Mouse (Mus musculus) limb, embryonic 13.5 days (tissue): ENCODE results near the gene Prps1l1. TPM values are rescaled to one million over a fixed set of nuclear protein-coding genes. Genes with fewer than 3 reads are reported as not detected.

ENCODE experiments used
- ATAC-seq: fragments of 200-750 bp; cut with Nextera tagmentation; 2 replicates; pipeline ENCODE4 v1.8.0; 2017; ENCODE audit warnings: low read depth, moderate number of reproducible peaks, moderate TSS enrichment; ENCODE audit not compliant: low FRiP score
- H3K27ac ChIP-seq: fragments of 300-500 bp; sonication (generic); 2 replicates; pipeline ENCODE4 v1.5.1; 2015; ENCODE audit warnings: inconsistent platforms, mild to moderate bottlenecking, moderate library complexity
- H3K27me3 ChIP-seq: fragments of 300-500 bp; sonication (generic); 2 replicates; pipeline ENCODE4 v1.6.1; 2015; ENCODE audit warnings: mild to moderate bottlenecking, inconsistent platforms
- H3K36me3 ChIP-seq: fragments of 300-500 bp; sonication (generic); 2 replicates; pipeline ENCODE4 v1.6.1; 2015; ENCODE audit warnings: inconsistent platforms, mild to moderate bottlenecking, moderate library complexity
- H3K4me1 ChIP-seq: fragments of 300-500 bp; sonication (generic); 2 replicates; pipeline ENCODE4 v1.6.1; 2015; ENCODE audit warnings: inconsistent platforms
- H3K4me2 ChIP-seq: fragments of 300-500 bp; sonication (generic); replicated peaks from 2 replicates; pipeline ENCODE4 v1.6.1; 2015; ENCODE audit warnings: inconsistent platforms, mild to moderate bottlenecking, moderate library complexity
- H3K4me3 ChIP-seq: fragments of 300-500 bp; sonication (generic); 2 replicates; pipeline ENCODE4 v1.5.1; 2015; ENCODE audit warnings: moderate library complexity, mild to moderate bottlenecking, inconsistent platforms
- H3K9ac ChIP-seq: fragments of 300-500 bp; sonication (generic); 2 replicates; pipeline ENCODE4 v1.6.1; 2015; ENCODE audit warnings: mild to moderate bottlenecking, inconsistent platforms
- H3K9me3 ChIP-seq: fragments of 300-500 bp; sonication (generic); 2 replicates; pipeline ENCODE4 v1.6.1; 2016; ENCODE audit warnings: inconsistent platforms
- WGBS: fragments of 180-500 bp; shearing (Covaris S2); methylation state at CpG from one replicate; pipeline ENCODE4 v1.1.7; 2015; 5-methylcytosine and 5-hydroxymethylcytosine counted together
- polyA plus RNA-seq: library from polyadenylated mRNA; unstranded; fragments of >200 nt; fragmentation: Nextera tagmentation; extraction: Ambion mirVana; gene quantifications from 2 replicates; pipeline ENCODE4 v1.2.1, GENCODE M21; 2015

Gene Prps1l1
- polyA plus RNA-seq: not detected in 2 replicates

DNA sequence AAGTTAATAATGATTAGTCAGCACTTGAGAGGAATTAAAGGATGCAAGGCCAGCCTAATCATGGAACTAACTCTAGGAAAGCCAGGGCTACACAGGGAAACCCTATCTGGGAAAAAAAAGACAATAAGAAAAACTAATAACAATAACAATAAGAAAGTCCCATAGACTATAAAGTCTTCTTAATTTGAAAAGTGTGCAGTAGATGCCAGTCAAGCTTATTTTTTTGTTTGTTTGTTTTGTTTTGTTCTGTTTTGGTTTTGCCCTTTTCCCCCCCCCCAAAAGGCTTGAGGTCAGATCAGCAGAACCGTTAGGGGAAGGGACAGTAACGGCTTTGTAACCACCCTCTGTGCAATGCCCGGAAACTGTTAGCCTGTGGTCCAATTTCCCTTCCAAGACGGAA, at the start of gene Prps1l1:
Prps1l1 (plus strand) TSS at position 301 of the 400 bp plus-strand sequence.
- no peak within 1 kb of the TSS for H3K9ac ChIP-seq
- H3K36me3 ChIP-seq: no peaks in the 10 kb centered on the region
- no peaks in the 10 kb centered on the region for H3K4me1 ChIP-seq
- no peaks in the 10 kb centered on the region for H3K9me3 ChIP-seq
- no peak for ATAC-seq
- H3K27me3 ChIP-seq: no peaks in the 10 kb centered on the region
- 79% methylated on average over 4 of the region's 4 CpGs for WGBS
- H3K4me2 ChIP-seq: no peak within 1 kb of the TSS
- H3K27ac ChIP-seq: no peak within 1 kb of the TSS
- H3K4me3 ChIP-seq: no peak within 1 kb of the TSS

DNA sequence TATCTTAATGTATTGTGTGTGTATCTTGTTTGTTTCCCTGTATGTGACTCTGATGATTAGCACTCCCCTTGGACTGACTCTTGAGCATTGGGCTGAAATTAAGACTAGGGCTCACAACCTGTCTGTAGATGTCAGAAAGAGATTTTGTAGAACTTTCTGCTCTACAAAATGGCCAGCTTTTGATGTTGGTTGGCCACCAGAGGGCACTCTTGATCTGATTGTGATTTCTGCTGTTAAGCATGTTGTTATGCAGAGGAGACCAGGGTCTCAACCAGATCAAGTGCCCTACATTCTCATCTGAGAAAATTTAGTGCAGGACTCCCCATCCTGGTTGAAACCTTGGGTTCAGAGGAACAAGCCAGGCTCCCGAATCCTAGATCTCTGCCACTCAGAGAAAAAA, 46.6 kb upstream of the Prps1l1 start:
- no peak overlapping the region for H3K4me2 ChIP-seq
- H3K27ac ChIP-seq: no peak overlapping the region
- WGBS: 89% methylated on average over 1 of the region's 1 CpGs
- H3K4me3 ChIP-seq: no peak overlapping the region
- H3K27me3 ChIP-seq: no peaks in the 10 kb centered on the region
- H3K9ac ChIP-seq: no peak overlapping the region
- ATAC-seq: no peak
- H3K9me3 ChIP-seq: peaks cover 10% of the 10 kb centered on the region; the same call in 1 of the 2 replicates
- H3K36me3 ChIP-seq: no peaks in the 10 kb centered on the region
- H3K4me1 ChIP-seq: no peaks in the 10 kb centered on the region

DNA sequence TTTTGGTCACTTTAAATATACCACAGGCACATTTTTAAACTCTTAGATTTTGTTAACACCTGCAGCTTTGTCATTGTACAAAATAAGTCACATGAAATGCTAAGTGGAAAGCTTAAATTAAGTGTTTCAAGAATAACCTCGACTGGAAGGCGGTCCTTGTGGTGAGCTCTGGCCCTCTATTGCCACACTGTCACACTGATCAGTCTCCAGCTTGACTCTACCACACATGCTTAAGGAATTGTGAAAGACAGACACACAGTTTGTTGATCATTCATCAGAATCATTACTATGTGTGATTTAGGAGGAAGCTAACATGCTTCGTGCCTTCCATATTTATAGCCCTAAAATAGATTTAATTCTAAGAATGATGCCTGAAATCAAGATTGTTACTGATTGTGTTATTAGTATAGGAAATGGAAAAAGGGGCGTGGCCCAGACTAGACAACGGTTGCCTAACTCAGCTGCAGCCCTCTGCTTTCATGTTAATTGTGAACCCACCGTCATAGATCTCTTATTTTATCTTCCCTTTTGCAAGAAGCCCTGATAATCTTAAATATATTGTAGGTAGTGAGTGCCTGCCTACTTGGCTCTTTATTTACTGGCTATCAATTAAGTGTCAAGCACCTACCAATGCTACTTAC, 35.4 kb upstream of the Prps1l1 start:
- whole genome bisulfite sequencing: 87% methylated on average over 6 of the region's 6 CpGs

DNA sequence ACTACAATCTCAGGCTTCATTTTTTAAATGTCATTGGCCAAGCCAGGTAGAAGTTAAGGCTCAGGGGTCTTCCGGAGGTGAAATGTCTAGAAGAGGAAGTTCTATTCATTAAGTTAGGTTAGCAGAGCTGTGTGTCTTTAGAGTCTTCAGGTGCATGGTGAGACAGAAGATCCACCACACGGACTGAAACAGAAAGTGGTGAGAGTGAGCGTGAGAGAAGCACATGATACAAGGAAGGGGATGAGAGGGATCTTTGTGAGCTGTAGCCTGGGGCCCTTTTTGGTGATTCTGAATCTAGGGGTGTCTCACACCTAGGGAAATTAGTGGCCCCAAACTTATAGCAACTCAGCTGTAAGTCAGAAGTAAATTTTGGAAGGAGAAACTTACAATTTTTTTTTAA, 8.6 kb upstream of the Prps1l1 start:
- Histone ChIP-seq H3K27ac (no peak overlapping the region), H3K4me1 (no peaks in the 10 kb centered on the region), H3K27me3 (no peaks in the 10 kb centered on the region), H3K4me3 (no peak overlapping the region), H3K9ac (no peak overlapping the region), H3K36me3 (no peaks in the 10 kb centered on the region), H3K4me2 (no peak overlapping the region), H3K9me3 (no peaks in the 10 kb centered on the region)
- WGBS: 95% methylated on average over 3 of the region's 3 CpGs
- no peak for ATAC-seq

More for the DNA sequence above, 35.4 kb upstream of the Prps1l1 start:
- Histone ChIP-seq H3K9me3 (no peaks in the 10 kb centered on the region), H3K27ac (no peak overlapping the region), H3K36me3 (no peaks in the 10 kb centered on the region), H3K4me2 (no peak overlapping the region), H3K27me3 (no peaks in the 10 kb centered on the region), H3K4me1 (no peaks in the 10 kb centered on the region), H3K9ac (no peak overlapping the region), H3K4me3 (no peak overlapping the region)
- no peak for ATAC-seq

DNA sequence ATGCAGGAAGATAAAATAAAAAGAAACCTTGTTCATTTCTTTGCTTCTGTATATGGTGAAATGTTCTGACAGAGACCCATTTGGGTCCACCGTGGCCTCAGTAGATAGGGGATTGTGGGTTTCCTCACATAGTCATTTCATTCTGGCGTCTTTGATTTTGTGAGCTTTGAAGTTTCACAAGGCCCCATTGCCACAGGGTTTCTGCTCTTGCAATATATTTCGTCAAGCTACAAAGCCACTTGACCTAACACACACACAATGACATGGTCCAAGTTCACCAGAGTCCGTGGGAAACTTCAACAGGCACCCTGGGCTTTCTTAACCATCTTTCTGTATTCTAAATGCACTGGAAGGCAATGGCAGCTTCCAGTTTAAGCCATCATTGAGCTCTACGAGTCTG, 1.3 kb downstream of the Prps1l1 start:
- 86% methylated on average over 5 of the region's 5 CpGs for WGBS
- ATAC-seq: no peak
- no peak overlapping the region for H3K27ac ChIP-seq
- no peak overlapping the region for H3K4me3 ChIP-seq
- H3K27me3 ChIP-seq: no peaks in the 10 kb centered on the region
- no peak overlapping the region for H3K4me2 ChIP-seq
- no peak overlapping the region for H3K9ac ChIP-seq
- H3K4me1 ChIP-seq: no peaks in the 10 kb centered on the region
- H3K36me3 ChIP-seq: no peaks in the 10 kb centered on the region
- no peaks in the 10 kb centered on the region for H3K9me3 ChIP-seq

DNA sequence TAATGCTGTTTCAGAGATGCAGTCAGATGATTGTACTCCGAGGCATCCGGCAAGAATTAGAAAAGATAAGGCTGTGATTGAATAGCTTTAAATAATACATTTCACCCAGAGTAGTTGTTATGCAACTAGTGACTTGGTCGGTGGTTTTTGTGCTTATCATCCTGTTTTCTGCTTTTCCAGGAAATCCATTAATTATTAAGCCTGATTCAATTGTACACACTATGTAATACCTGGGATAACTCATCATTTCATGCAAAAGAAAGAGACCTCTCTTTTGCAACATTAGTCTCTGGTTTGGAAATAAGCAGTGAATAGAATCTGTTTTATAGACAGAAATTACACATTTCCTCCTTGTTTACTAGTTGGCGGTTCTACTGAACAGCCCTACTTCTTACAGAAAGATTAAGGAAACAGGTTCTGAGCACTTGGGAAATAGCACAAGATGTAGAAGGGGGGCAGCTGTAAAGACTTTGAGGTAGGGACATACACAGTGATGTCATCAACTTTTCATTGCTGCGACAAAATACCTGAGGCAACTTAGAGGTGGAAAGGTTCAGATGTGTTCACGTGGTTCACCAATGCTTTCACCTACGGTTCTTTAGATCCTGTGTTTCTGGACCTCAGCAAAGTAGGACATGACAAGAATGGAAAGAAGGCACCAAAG, 5.1 kb downstream of the Prps1l1 start:
- 87% methylated on average over 7 of the region's 7 CpGs for WGBS
- no peaks in the 10 kb centered on the region for H3K4me1 ChIP-seq
- no peak for ATAC-seq
- H3K27me3 ChIP-seq: no peaks in the 10 kb centered on the region
- H3K9ac ChIP-seq: no peak overlapping the region
- no peaks in the 10 kb centered on the region for H3K9me3 ChIP-seq
- no peak overlapping the region for H3K4me3 ChIP-seq
- H3K4me2 ChIP-seq: no peak overlapping the region
- H3K36me3 ChIP-seq: no peaks in the 10 kb centered on the region
- no peak overlapping the region for H3K27ac ChIP-seq

DNA sequence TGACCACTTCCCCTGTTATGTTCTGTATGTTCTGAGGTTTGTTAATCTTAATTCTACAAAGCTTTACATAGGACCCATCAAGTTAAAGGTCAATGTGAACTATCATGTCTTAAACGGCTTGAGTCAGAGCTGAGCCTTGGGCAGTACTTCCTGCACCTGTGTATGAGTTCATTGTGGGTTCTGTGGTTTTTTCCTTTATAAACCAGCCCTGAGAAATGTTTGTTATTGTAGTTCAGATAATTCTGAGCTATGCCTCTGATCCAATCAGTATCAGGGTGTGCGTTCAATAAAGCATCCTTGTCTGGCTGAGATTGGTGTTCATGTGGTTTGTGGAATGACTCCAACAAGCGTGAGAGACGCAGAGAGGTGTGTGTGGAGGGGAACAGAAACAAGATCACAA, 5.8 kb downstream of the Prps1l1 start:
- no peaks in the 10 kb centered on the region for H3K27me3 ChIP-seq
- H3K4me3 ChIP-seq: no peak overlapping the region
- H3K27ac ChIP-seq: no peak overlapping the region
- no peaks in the 10 kb centered on the region for H3K9me3 ChIP-seq
- no peaks in the 10 kb centered on the region for H3K4me1 ChIP-seq
- no peak overlapping the region for H3K9ac ChIP-seq
- WGBS: 80% methylated on average over 4 of the region's 4 CpGs
- ATAC-seq: no peak
- no peak overlapping the region for H3K4me2 ChIP-seq
- no peaks in the 10 kb centered on the region for H3K36me3 ChIP-seq

DNA sequence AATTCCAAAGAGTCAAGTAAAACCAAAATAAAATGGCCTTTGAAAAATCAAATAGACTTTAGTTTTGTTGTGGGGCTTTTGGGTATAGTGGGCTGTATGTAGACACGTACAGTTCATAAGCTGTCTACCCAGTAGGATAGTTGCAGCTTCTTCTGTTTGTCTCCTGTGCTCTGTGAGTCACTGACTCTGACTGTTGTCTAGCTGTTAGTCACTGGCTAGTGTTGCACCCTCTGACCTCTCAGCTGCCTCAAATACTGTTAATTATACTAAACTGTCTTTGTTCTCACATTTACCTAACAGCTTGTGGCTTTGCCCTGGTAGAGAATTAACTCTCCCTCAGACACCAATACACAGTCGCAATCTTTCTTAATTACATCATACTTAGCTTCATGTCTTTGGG, 7.3 kb downstream of the Prps1l1 start:
- no peaks in the 10 kb centered on the region for H3K4me1 ChIP-seq
- no peaks in the 10 kb centered on the region for H3K36me3 ChIP-seq
- no peak for ATAC-seq
- no peaks in the 10 kb centered on the region for H3K9me3 ChIP-seq
- H3K4me2 ChIP-seq: no peak overlapping the region
- no peak overlapping the region for H3K27ac ChIP-seq
- 82% methylated on average over 2 of the region's 2 CpGs for WGBS
- H3K9ac ChIP-seq: no peak overlapping the region
- H3K4me3 ChIP-seq: no peak overlapping the region
- no peaks in the 10 kb centered on the region for H3K27me3 ChIP-seq

DNA sequence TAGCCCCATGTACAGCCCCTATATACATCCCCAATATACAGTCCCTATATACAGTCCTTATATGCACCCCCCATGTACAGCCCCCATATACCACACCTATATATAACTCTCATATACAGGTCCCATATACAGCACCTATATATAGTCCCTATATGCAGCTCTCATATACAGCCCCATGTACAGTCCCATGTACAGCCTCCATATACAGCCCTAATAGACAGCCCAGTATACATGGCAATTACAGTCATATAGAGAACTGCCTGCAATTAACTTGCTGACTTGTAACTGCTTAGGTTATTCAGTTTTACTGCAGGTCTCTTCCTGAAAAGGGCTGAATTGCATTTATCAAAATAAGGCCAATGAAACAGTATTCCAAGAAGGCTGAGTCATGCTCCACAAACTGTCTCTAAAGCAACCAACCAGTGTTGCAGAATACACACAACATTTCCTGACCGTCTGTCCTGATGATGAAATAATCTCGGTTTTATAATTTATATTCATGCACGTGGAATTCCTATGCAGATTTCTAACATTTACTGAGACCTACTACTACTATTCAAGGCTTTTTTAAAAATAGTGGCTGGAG, 13.1 kb downstream of the Prps1l1 start:
- Histone ChIP-seq H3K27ac (no peak overlapping the region), H3K4me1 (no peaks in the 10 kb centered on the region), H3K4me3 (no peak overlapping the region), H3K9ac (no peak overlapping the region), H3K9me3 (no peaks in the 10 kb centered on the region), H3K27me3 (no peaks in the 10 kb centered on the region), H3K4me2 (no peak overlapping the region), H3K36me3 (no peaks in the 10 kb centered on the region)
- WGBS: 91% methylated on average over 3 of the region's 3 CpGs
- no peak for ATAC-seq

DNA sequence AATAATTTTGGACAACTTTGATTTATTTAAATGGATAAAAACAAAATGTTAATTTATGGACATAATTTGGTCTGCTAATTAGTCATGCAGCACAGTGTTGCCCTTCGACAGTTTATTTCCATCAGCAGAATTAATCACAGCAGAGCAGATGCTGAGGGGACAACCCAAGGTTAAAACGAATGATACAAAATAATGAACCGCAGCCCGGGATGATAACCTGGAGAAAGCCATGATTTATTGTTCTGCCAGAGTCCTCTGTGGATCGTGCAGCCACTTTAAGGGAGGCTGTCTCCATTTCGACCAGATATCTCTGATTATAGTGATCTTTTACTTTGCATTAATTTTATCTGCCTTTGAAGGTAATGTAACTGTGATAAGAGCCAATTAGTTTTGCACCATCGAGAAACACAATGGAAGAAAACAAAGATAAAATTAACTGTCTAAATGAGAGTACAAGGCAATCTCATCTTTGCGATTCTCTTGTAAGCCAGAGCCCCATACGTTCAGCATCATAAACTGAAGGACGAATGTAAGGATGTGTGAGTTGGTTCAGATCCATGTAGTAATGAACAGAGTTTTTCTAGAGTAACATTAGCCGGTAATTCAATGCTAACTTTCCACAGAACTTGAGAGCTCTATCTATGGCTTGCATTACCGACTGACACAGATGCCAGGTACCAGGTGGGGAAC, 14.4 kb downstream of the Prps1l1 start:
- Histone ChIP-seq H3K36me3 (no peaks in the 10 kb centered on the region), H3K9me3 (no peaks in the 10 kb centered on the region), H3K4me2 (no peak overlapping the region), H3K9ac (no peak overlapping the region), H3K27me3 (no peaks in the 10 kb centered on the region), H3K4me1 (no peaks in the 10 kb centered on the region), H3K27ac (no peak overlapping the region), H3K4me3 (no peak overlapping the region)
- no peak for ATAC-seq
- 74% methylated on average over 12 of the region's 12 CpGs for WGBS

DNA sequence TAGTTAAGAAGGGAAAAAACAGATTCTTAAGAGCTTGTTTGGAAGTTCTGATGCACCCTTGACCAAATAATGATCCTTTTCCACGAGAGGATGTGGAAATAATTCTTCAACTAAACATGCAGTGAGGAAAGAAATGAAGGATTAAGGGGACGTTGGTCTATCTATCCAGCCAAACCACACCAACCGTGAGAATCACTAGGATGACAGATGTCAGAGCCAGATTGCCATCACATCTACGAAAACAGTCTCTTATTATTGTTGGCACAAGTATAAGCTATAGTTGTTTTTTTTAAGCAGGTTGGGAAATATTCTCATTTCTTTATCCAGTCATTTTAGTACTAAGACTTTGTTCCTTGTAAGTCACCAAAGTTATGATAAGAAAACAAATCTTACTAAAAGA, 15.8 kb downstream of the Prps1l1 start:
- ATAC-seq: no peak
- Histone ChIP-seq H3K4me2 (no peak overlapping the region), H3K9ac (no peak overlapping the region), H3K4me3 (no peak overlapping the region), H3K36me3 (no peaks in the 10 kb centered on the region), H3K27ac (no peak overlapping the region), H3K4me1 (no peaks in the 10 kb centered on the region), H3K9me3 (no peaks in the 10 kb centered on the region), H3K27me3 (no peaks in the 10 kb centered on the region)
- 72% methylated on average over 4 of the region's 4 CpGs for WGBS

DNA sequence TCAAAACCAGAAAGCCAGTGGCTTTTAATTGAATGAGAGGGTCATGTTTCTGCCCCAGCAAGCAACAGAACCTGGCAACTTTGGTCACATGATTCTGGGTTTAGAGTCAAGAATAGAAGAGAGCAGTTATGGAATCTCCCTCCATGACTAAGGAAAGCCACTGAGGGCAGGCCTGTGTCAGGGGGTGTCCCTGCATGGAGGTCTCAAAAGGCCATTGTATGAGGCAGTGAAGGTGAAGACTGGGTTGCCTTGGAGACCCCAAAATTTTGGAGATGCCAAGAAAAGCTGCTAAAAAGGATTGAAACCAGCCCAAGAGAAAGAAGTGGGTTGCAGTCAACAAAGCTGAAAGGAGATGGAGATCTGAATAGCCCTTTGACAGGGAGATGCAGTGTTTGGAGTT, 21.2 kb downstream of the Prps1l1 start:
- H3K4me2 ChIP-seq: no peak overlapping the region
- ATAC-seq: no peak
- H3K4me1 ChIP-seq: peaks cover 4% of the 10 kb centered on the region; the same call in 1 of the 2 replicates

More for the DNA sequence above, 21.2 kb downstream of the Prps1l1 start:
- Histone ChIP-seq H3K9me3 (no peaks in the 10 kb centered on the region), H3K27me3 (no peaks in the 10 kb centered on the region), H3K9ac (no peak overlapping the region), H3K36me3 (no peaks in the 10 kb centered on the region), H3K27ac (no peak overlapping the region), H3K4me3 (no peak overlapping the region)
